Mouse (Mus musculus): ENCODE measurements around the gene Slc25a45. TPM values are rescaled to one million over a fixed set of nuclear protein-coding genes. Genes with fewer than 3 reads are reported as not detected.

Slc25a45 gene
- total RNA-seq, 2 experiments from 2014 or later = 28.7 to 30.2 TPM

GRCm38 (mm10) chr19:5887234-5887815, 9.7 kb downstream of the Slc25a45 start:
- ATAC-seq (replicated peaks; ENCODE audit: poor library complexity) = no peak

DNA sequence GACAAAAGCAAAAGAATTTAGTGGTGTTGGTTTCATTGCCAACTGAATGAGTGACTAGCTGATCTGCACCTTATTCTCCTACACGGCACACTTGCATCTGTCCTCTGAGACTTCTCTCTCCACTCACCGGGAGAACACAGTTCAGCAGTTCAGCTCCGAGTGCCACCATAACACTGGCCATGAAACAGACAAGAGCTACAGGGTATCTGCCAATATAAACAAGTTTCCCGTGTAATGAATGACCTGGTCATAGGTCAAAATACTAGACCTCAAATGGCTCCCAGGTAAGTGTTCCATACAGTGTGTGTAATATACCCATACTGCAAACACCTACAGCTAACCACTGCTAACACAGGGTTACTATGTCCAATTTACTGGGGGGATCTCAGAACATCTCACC, 11.6 kb downstream of the Slc25a45 start:
- no peak for ATAC-seq (replicated peaks; ENCODE audit: poor library complexity)

DNA sequence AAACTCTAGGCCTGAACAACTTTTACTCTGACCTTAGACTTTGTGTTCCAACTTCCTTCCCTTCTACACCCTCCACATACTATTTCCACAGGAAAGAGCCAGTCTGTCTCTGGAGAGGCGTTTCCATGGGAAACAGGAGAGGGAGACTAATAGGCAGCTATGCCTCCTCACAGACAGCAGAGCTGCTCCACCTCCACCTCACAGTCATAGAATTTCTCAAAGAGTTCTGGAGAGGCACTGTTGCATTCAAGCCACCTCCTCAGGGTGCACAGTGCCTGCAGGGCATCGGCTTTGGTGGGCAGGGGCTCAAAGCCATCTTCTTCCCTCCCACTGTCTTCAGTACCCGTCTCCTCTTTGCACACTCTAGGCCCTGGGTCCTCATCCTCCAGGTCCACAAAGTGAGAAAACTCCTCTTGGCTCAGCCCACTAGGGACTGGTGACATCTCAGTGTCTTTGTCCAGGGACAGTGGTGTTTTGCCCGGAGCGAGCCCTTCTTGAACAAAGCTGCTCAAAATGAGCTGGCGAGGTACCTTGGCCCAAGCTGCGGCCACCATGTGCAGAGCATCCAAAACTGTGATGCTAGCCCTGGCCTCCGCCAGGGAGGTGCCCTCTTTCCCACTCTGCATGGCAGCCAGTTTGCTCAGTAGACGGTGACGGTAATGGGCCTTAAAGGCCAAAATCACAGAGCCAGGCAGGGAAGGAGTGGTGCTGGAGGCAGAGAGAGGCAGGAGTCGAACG, 14.1 kb downstream of the Slc25a45 start:
- no peak for ATAC-seq (replicated peaks; ENCODE audit: poor library complexity)

GRCm38 (mm10) chr19:5892262-5892661, 14.7 kb downstream of the Slc25a45 start:
- ATAC-seq (replicated peaks; ENCODE audit: poor library complexity) = no peak

DNA sequence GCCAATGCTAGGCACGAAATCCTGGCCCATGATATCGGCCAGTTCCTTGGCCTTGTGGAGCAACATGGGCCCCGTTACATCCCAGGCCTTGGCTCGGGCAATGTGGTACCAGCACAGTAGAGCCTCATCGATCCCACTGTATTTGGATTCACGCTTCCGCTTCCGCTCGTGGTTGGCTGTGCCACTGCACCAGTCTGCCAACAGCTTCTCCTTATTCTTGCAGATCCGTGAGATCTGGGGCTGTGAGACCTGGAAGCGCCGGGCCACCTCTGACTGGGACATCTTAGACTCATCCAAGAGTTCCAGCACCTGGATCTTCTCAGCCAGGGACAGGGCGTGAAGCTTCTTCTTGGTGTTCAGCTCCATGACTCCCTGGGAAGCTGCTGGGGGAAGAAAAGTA, 15.1 kb downstream of the Slc25a45 start:
- no peak for ATAC-seq (replicated peaks; ENCODE audit: poor library complexity)

DNA sequence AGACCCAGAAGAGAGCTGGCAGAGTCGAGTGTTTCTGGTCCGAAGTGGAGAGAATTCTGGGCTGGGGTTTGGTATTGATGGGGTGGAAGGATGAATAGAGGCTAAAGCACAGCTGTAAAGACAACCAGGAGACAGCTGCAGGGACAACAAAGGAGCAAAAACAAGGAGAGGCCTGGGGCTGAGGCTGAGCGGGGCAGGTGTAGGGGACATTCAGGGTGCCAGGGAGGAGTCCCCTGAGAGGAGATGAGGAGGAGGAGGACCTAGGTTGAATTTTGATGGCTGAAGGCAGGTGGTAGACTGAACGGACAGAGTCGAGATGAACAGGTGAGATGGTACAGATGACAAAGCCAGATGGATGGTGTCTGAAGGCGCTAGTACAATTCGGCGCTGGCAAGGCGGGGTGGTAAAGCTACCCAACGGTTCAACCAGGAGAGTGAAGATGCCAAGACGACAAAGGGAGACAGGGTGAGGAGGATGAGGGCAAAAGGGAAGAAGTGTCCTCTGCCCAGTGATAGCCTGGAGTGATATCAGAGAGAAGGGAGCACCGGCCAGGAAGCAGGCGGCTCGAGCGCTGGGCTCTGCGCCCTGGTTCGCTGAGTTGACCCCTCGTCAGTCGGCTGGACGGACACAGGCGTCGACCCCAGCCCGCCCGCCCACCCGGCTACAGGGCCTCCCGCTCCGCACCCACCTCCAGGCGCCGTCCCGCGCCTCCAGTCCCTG, 15.8 kb downstream of the Slc25a45 start:
- ATAC-seq (replicated peaks; ENCODE audit: poor library complexity) = no peak

DNA sequence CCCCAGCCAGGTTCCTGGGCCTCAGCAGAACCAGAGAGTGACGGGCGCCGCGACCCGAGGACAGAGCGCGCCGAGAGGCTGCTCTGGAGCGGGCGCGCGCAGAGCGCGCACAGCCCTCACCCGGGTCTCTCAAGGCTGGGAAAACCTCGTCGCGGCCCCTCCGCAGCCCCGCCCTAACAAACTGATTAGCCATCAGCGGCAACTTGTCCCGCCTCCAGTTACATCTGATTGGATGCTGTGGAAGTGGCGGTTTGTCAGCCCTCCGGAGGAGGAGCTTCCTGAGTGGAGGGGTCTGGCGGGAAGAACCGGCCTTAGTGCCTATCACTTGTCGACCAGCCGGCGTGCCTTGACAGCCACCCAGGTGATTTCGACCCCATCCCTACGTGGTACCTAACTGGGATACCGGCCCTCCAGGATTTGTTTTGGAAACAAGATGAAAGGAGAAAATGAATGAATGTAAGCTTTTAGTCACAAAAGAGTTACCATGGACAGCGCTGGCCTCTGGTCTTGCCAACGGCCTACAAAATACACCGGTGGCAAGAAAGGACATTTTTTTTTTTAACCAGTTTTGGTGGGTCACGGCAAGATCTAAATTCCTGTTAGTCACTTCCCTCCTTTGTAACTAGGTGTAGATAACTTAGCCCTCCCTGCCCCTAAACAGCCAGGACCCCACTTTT, 16.5 kb downstream of the Slc25a45 start, which contains the start of gene Tigd3:
Tigd3 (minus strand) TSS at position 148 of the 677 bp plus-strand sequence.
- ATAC-seq (replicated peaks; ENCODE audit: poor library complexity) = peak; percentile 99

DNA sequence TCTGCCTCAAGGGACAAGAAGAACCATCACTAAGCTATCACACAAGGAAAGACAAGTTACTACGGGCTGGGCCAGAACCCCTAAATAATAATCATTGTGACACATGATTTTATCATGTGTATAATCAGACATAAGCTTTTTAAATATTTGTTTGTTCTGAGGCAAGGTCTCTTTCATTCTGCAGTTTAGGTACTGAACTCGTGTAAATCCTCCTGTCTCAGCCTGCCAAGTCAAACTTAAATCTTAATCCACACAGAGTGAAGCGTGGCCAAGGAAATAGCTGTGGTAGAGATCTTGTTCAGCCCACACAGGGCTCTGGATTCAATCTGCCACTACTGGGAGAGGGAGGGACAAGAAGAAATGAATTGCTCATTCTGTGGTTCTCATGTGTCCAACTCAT, 29.7 kb downstream of the Slc25a45 start:
- no peak for ATAC-seq (replicated peaks; ENCODE audit: poor library complexity)

DNA sequence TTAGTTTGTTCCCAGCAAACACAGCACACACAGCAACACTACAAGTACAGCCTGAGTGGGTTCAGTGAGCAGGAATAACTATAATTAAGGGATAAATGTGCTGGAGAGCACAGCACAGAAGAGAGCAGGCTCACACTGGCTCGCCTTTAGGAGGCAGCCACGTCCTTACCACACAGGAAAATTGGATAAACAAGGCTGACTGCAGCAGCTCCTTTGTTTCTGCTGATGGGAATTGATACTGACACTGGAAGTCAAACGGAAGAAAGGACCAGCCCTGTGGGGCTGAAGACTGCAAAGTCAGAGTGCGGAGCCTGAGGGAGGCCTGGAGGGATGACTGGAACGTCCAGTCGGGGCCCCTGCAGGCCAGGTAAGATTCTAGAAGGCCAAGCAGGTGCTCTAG, 32.6 kb downstream of the Slc25a45 start:
- ATAC-seq (replicated peaks; ENCODE audit: poor library complexity) = no peak

- no peak for ATAC-seq (replicated peaks; ENCODE audit: poor library complexity)
Observed at GRCm38 (mm10) chr19:5911430-5912102, 34.0 kb downstream of the Slc25a45 start.

- peak; percentile 91 for ATAC-seq (replicated peaks; ENCODE audit: poor library complexity)
Observed at GRCm38 (mm10) chr19:5912103-5913006, 34.7 kb downstream of the Slc25a45 start.

GRCm38 (mm10) chr19:5913007-5913719, 35.6 kb downstream of the Slc25a45 start, which contains the start of gene Dpf2:
Gene Dpf2, minus strand, starts transcription at chr19:5913010.
- ATAC-seq (replicated peaks; ENCODE audit: poor library complexity) = peak; percentile 32

DNA sequence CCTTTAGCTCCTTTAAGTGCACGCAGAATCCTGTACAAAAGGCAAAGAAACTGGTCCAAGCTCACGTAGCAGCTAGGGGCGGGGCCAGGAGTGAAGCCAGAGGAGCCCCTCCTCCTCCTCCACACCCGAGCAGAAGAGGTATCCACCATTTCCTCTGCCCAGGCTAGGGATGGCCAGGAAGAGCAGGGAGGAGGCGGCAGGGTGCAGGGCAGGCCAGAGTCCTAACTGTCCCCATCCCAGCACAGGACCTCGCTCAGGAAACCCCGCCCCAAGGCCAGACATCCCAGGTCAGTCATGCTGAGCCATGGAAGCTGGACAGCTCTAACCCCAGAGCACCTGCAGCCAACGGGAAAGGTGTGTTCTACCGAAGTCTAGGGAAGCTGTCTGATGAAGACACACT, 44.1 kb downstream of the Slc25a45 start:
- ATAC-seq (replicated peaks; ENCODE audit: poor library complexity) = no peak

DNA sequence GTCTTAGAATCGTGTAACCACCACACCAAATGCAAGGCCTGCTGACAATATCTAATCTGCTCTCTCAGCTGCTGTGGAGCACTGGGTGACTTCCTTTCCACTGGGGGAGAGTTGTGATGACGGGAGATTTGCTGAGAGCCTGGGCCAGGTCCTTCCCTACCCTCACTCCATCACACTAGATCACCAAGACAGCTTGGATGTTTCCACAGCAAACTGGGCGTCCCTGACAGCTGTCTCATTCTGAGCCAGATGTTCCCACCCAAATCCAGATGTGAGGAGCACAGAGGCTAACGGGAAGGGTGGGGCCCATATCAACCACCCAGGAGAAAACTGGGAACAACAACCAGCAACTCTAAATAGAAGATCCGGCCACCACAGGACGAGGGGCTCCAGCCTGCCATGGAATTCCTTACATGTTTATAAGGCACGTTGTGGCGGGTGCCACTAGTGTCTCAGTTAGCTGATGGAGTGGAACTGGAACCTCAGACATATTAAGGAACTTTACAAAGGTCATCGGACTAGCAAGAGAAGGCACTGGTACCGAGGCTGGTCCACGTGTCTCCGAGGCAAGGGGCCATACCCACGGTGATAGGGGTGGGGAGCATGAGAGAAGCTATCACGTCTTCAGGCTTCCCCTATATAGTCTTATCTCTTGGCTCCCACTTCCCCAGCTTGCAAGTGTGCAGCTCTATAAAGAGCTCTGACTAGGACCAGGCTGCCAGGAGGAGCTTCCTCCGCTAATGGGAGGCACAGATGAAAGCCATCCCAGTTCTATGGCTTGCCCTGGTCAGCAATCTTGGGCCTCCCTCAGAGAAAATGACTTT, 44.7 kb downstream of the Slc25a45 start:
- ATAC-seq (replicated peaks; ENCODE audit: poor library complexity) = peak; percentile 60

- ATAC-seq (replicated peaks; ENCODE audit: poor library complexity) = no peak
Observed at GRCm38 (mm10) chr19:5922963-5923362, 45.4 kb downstream of the Slc25a45 start.

GRCm38 (mm10) chr19:5923990-5924712, 46.5 kb downstream of the Slc25a45 start:
- peak; percentile 66 for ATAC-seq (replicated peaks; ENCODE audit: poor library complexity)

- ATAC-seq (replicated peaks; ENCODE audit: poor library complexity) = peak; percentile 82
Observed at GRCm38 (mm10) chr19:5924713-5925093, 47.1 kb downstream of the Slc25a45 start, which contains the start of gene Cdc42ep2. Gene Cdc42ep2, minus strand, starts transcription at chr19:5924816.
